Mouse (Mus musculus) gastrocnemius, postnatal 25 days (tissue): Measurements from ENCODE around the gene Jup. TPM values are rescaled to one million over a fixed set of nuclear protein-coding genes. Genes with fewer than 3 reads are reported as not detected.

Experiments used
- DNase-seq: peaks from one replicate; pipeline ENCODE4 v3.0.0; 2022
- total RNA-seq, 2 experiments: library from RNA; stranded (reverse); gene quantifications; 1 replicate in 1 of 2; 2 replicates in 1 of 2; pipeline ENCODE4 v1.2.3; 2021

Jup gene
- total RNA-seq, 2 experiments from 2014 or later: 72.0 to 79.8 TPM

GRCm38 (mm10) chr11:100408076-100408834, 10.7 kb upstream of the Jup start:
- peak; percentile 64 for DNase-seq

GRCm38 (mm10) chr11:100406995-100407705, 9.6 kb upstream of the Jup start:
- no peak for DNase-seq

- DNase-seq: no peak
Measured at GRCm38 (mm10) chr11:100406273-100406672, 8.7 kb upstream of the Jup start.

GRCm38 (mm10) chr11:100404456-100405074, 7.0 kb upstream of the Jup start:
- DNase-seq: no peak

- no peak for DNase-seq
Measured at GRCm38 (mm10) chr11:100403445-100404134, 6.0 kb upstream of the Jup start.

GRCm38 (mm10) chr11:100402682-100403081, 5.1 kb upstream of the Jup start:
- DNase-seq: no peak

GRCm38 (mm10) chr11:100402240-100402639, 4.7 kb upstream of the Jup start:
- no peak for DNase-seq

- DNase-seq: no peak
Measured at GRCm38 (mm10) chr11:100400842-100401241, 3.3 kb upstream of the Jup start.

GRCm38 (mm10) chr11:100399727-100400538, 2.4 kb upstream of the Jup start:
- DNase-seq: no peak

GRCm38 (mm10) chr11:100399320-100399719, 1.8 kb upstream of the Jup start:
- DNase-seq: no peak

GRCm38 (mm10) chr11:100398517-100398916, 954 bp upstream of the Jup start:
- DNase-seq: no peak

- peak; percentile 52 for DNase-seq
Measured at GRCm38 (mm10) chr11:100396886-100397599, 520 bp downstream of the Jup start.

GRCm38 (mm10) chr11:100395861-100396631, 1.5 kb downstream of the Jup start:
- DNase-seq: peak; percentile 54

- DNase-seq: peak; percentile 86
Measured at GRCm38 (mm10) chr11:100395200-100395599, 2.4 kb downstream of the Jup start.

GRCm38 (mm10) chr11:100394353-100395074, 3.0 kb downstream of the Jup start:
- no peak for DNase-seq

GRCm38 (mm10) chr11:100393733-100394132, 3.8 kb downstream of the Jup start:
- no peak for DNase-seq

- no peak for DNase-seq
Measured at GRCm38 (mm10) chr11:100392958-100393357, 4.6 kb downstream of the Jup start.

GRCm38 (mm10) chr11:100391884-100392345, 5.6 kb downstream of the Jup start:
- no peak for DNase-seq
